Comparison of ENCODE assay signal across 8 mouse cellular contexts in genomic region chr3:96645018-96645649, GRCm38 (mm10). TPM values are rescaled to one million over a fixed set of nuclear protein-coding genes. Genes with fewer than 3 reads are reported as not detected.
DNase-seq lines count a peak whose midpoint lies in the region; ATAC-seq and TF ChIP-seq lines count a peak whose summit lies in the region.

Gene Itga10, plus strand, starts transcription at chr3:96645584.

- peak; percentile 34 for DNase-seq in forebrain, embryonic 14.5 days (ENCODE audit: low spot score)
- DNase-seq in thymus, postnatal 4 days: peak; percentile 55
- no peak for DNase-seq in thymus, adult 18-20 months
- peak; percentile 49 to 66 for DNase-seq in heart, postnatal 14 days
- peak; percentile 73 for DNase-seq in lung, embryonic 14.5 days
- no peak for DNase-seq in ovary, postnatal 14 days (ENCODE audit: low spot score)

- no peak within 1 kb of the TSS for H3K9ac ChIP-seq in forebrain, embryonic 14.5 days (ENCODE audit: low read length)
- no peak within 1 kb of the TSS for H3K9ac ChIP-seq in forebrain, embryonic 12.5 days
- H3K9ac ChIP-seq in embryonic facial prominence, embryonic 13.5 days: no peak within 1 kb of the TSS
- H3K9ac ChIP-seq in lung, embryonic 14.5 days: no peak within 1 kb of the TSS

- H3K27me3 ChIP-seq in forebrain, embryonic 14.5 days (replicated peaks; ENCODE audit: control insufficient read depth, insufficient read depth, low read length): no peaks in the 10 kb centered on the region
- H3K27me3 ChIP-seq in forebrain, embryonic 12.5 days: no peaks in the 10 kb centered on the region
- no peaks in the 10 kb centered on the region for H3K27me3 ChIP-seq in embryonic facial prominence, embryonic 13.5 days
- H3K27me3 ChIP-seq in lung, embryonic 14.5 days (ENCODE audit: insufficient read depth, low read length): no peaks in the 10 kb centered on the region

- ATAC-seq in forebrain, embryonic 14.5 days: no peak
- no peak for ATAC-seq in forebrain, embryonic 12.5 days (ENCODE audit: low FRiP score)
- 0 out of 2 replicates have a peak, but pooled peaks have one; percentile 63 for ATAC-seq in embryonic facial prominence, embryonic 13.5 days (ENCODE audit: insufficient number of reproducible peaks, insufficient read depth, low FRiP score, low TSS enrichment, low read depth)
- ATAC-seq in lung, embryonic 14.5 days (ENCODE audit: insufficient read depth): peak; percentile 41; the same call in 1 of the 2 replicates

- no peak within 1 kb of the TSS for H3K27ac ChIP-seq in forebrain, embryonic 14.5 days (ENCODE audit: low read depth, low read length)
- no peak within 1 kb of the TSS for H3K27ac ChIP-seq in forebrain, embryonic 12.5 days
- peak within 1 kb of the TSS; percentile 28; the same call in 1 of the 2 replicates for H3K27ac ChIP-seq in embryonic facial prominence, embryonic 13.5 days
- no peak within 1 kb of the TSS for H3K27ac ChIP-seq in lung, embryonic 14.5 days (ENCODE audit: low read depth)

- H3K36me3 ChIP-seq in forebrain, embryonic 14.5 days (ENCODE audit: control insufficient read depth, insufficient read depth, low read length): peaks cover 24% of the 10 kb centered on the region
- H3K36me3 ChIP-seq in forebrain, embryonic 12.5 days (replicated peaks): peaks cover 22% of the 10 kb centered on the region
- H3K36me3 ChIP-seq in embryonic facial prominence, embryonic 13.5 days: peaks cover 49% of the 10 kb centered on the region
- peaks cover 40% of the 10 kb centered on the region for H3K36me3 ChIP-seq in lung, embryonic 14.5 days (ENCODE audit: insufficient read depth)

- no peak within 1 kb of the TSS for H3K4me2 ChIP-seq in forebrain, embryonic 14.5 days (ENCODE audit: low read length)
- no peak within 1 kb of the TSS for H3K4me2 ChIP-seq in forebrain, embryonic 12.5 days
- H3K4me2 ChIP-seq in embryonic facial prominence, embryonic 13.5 days: no peak within 1 kb of the TSS
- H3K4me2 ChIP-seq in lung, embryonic 14.5 days: no peak within 1 kb of the TSS

- no peaks in the 10 kb centered on the region for H3K9me3 ChIP-seq in forebrain, embryonic 14.5 days (replicated peaks; ENCODE audit: control insufficient read depth, low read length)
- no peaks in the 10 kb centered on the region for H3K9me3 ChIP-seq in forebrain, embryonic 12.5 days
- H3K9me3 ChIP-seq in embryonic facial prominence, embryonic 13.5 days: no peaks in the 10 kb centered on the region
- H3K9me3 ChIP-seq in lung, embryonic 14.5 days (ENCODE audit: low read depth, low read length): no peaks in the 10 kb centered on the region

- no peak within 1 kb of the TSS for H3K4me3 ChIP-seq in forebrain, embryonic 14.5 days (ENCODE audit: low read depth, low read length)
- no peak within 1 kb of the TSS for H3K4me3 ChIP-seq in forebrain, embryonic 12.5 days (replicated peaks)
- H3K4me3 ChIP-seq in embryonic facial prominence, embryonic 13.5 days: no peak within 1 kb of the TSS
- no peak within 1 kb of the TSS for H3K4me3 ChIP-seq in lung, embryonic 14.5 days (ENCODE audit: low read depth, low read length)

- H3K4me1 ChIP-seq in forebrain, embryonic 14.5 days (ENCODE audit: control insufficient read depth, insufficient read depth, low read length): no peaks in the 10 kb centered on the region
- H3K4me1 ChIP-seq in forebrain, embryonic 12.5 days: no peaks in the 10 kb centered on the region
- H3K4me1 ChIP-seq in embryonic facial prominence, embryonic 13.5 days: no peaks in the 10 kb centered on the region
- H3K4me1 ChIP-seq in lung, embryonic 14.5 days (ENCODE audit: insufficient read depth): no peaks in the 10 kb centered on the region

- peak; percentile 64 for TF ChIP-seq CTCF in lung, embryonic 14.5 days (IDR thresholded peaks at IDR 0.05; ENCODE audit: low read depth)

- 59% methylated on average over 7 of the region's 7 CpGs for WGBS in forebrain, embryonic 14.5 days
- 71% methylated on average over 7 of the region's 7 CpGs for WGBS in forebrain, embryonic 12.5 days
- WGBS in embryonic facial prominence, embryonic 13.5 days: 67% methylated on average over 7 of the region's 7 CpGs
- WGBS in lung, embryonic 14.5 days: 62% methylated on average over 7 of the region's 7 CpGs

- intact Hi-C loops in heart, postnatal 14 days (cut with DNase I): loop anchor here (5.0 kb wide), 1 partner anchor 62 kb away; the partner anchor contains the start of gene Nudt17

RNA-seq across cellular contexts. Expression of gene Itga10, which starts in this region (rescaled TPM):
- 0.38 and 0.39 TPM in 2 replicates for polyA plus RNA-seq in forebrain, embryonic 14.5 days (2014; fragmentation: Nextera tagmentation; extraction: Ambion mirVana)
- 0.51 and 0.84 TPM in 2 replicates for polyA plus RNA-seq in forebrain, embryonic 12.5 days (2016; fragmentation: Nextera tagmentation; extraction: Ambion mirVana)
- polyA plus RNA-seq in embryonic facial prominence, embryonic 13.5 days (2015; fragmentation: Nextera tagmentation; extraction: Ambion mirVana): 3.5 and 3.8 TPM in 2 replicates
- total RNA-seq in heart, postnatal 14 days (2021): 1 to 10 TPM in 1 of 2 experiments, under 1 TPM in 1; 0.85 to 1.2 TPM
- 0.70 and 1.2 TPM in 2 replicates for polyA plus RNA-seq in lung, embryonic 14.5 days (2014; fragmentation: Nextera tagmentation; extraction: Ambion mirVana)

Comparison
In these comparisons a context has a peak if more than half of its experiments do, and no peak if none do; other contexts are left out.
1. DNase-seq: peak in thymus, postnatal 4 days (single experiment), heart, postnatal 14 days (2 of 2) and lung, embryonic 14.5 days (single experiment); none in thymus, adult 18-20 months (0 of 2) and ovary, postnatal 14 days (single experiment).
2. Peak in DNase-seq in forebrain, embryonic 14.5 days; RNA of the gene not detected or under 1 TPM.
3. ATAC-seq: peak in embryonic facial prominence, embryonic 13.5 days (single experiment) and lung, embryonic 14.5 days (single experiment); none in forebrain, embryonic 14.5 days (single experiment) and forebrain, embryonic 12.5 days (single experiment).